ENCODE assay signal across 21 mouse cellular contexts in genomic region chr6:73792207-73792606, GRCm38 (mm10).
DNase-seq lines count a peak whose midpoint lies in the region; ATAC-seq lines count a peak whose summit lies in the region.
"Had no signal": no experiment of that assay in that cellular context is flagged by ENCODE, and none has a peak within 500 bp of the region (broad histone marks: within the 10 kb centered on the region; RNA-seq: fewer than 3 reads in every experiment).

No protein-coding gene starts in this region.

- H3K9me3 ChIP-seq in midbrain, embryonic 15.5 days: no peaks in the 10 kb centered on the region
- H3K9me3 ChIP-seq: embryonic facial prominence, embryonic 13.5 days; heart, embryonic 13.5 days; hindbrain, embryonic 13.5 days had no signal

- no peaks in the 10 kb centered on the region for H3K4me1 ChIP-seq in midbrain, embryonic 15.5 days
- H3K4me1 ChIP-seq: embryonic facial prominence, embryonic 13.5 days; heart, embryonic 13.5 days; hindbrain, embryonic 13.5 days had no signal

- H3K9ac ChIP-seq in midbrain, embryonic 15.5 days: no peak overlapping the region
- H3K9ac ChIP-seq: embryonic facial prominence, embryonic 13.5 days; heart, embryonic 13.5 days; hindbrain, embryonic 13.5 days had no signal

- no peak for ATAC-seq in midbrain, embryonic 15.5 days (replicated peaks)
- ATAC-seq: inflammation-experienced regulatory T-cells, adult 6 months; lung, postnatal 0 days had no signal

- no peaks in the 10 kb centered on the region for H3K36me3 ChIP-seq in midbrain, embryonic 15.5 days (replicated peaks)
- H3K36me3 ChIP-seq: embryonic facial prominence, embryonic 13.5 days; heart, embryonic 13.5 days; hindbrain, embryonic 13.5 days had no signal

- intact Hi-C loops in left cerebral cortex, postnatal 25 days (cut with DNase I): loop anchor here (2.0 kb wide), 1 partner anchor 145 kb away; no protein-coding TSS in a partner anchor

- DNase-seq in frontal cortex, postnatal 36 days (ENCODE audit: low spot score in 2 of 2): peak; percentile 10 to 26
- no peak for DNase-seq in frontal cortex, postnatal 14 days (ENCODE audit: low spot score in 2 of 2)
- DNase-seq in left cerebral cortex, postnatal 25 days (ENCODE audit: low spot score in 2 of 2): peak; percentile 28 to 66
- DNase-seq in left cerebral cortex, adult 18-20 months (ENCODE audit: low spot score in 2 of 2): no peak
- peak; percentile 20 for DNase-seq in right cerebral cortex, adult 2 months (ENCODE audit: low spot score in 2 of 2)
- DNase-seq in spleen, adult 12 weeks (ENCODE audit: low spot score): no peak
- DNase-seq: adrenal gland, adult 2 months; cerebellum, postnatal 10 days; gastrocnemius, postnatal 10 days; heart, adult 11 months; kidney, adult 9 months; kidney, postnatal 36 days; liver; retina, postnatal 1 day had no signal

- H3K4me2 ChIP-seq in midbrain, embryonic 15.5 days: no peak overlapping the region
- H3K4me2 ChIP-seq: embryonic facial prominence, embryonic 13.5 days; heart, embryonic 13.5 days; hindbrain, embryonic 13.5 days; midbrain, embryonic 11.5 days had no signal

- no peaks in the 10 kb centered on the region for H3K27me3 ChIP-seq in midbrain, embryonic 15.5 days (replicated peaks)
- H3K27me3 ChIP-seq: embryonic facial prominence, embryonic 13.5 days; heart, embryonic 13.5 days; hindbrain, embryonic 13.5 days had no signal

- H3K4me3 ChIP-seq in midbrain, embryonic 15.5 days: no peak overlapping the region
- H3K4me3 ChIP-seq: embryonic facial prominence, embryonic 13.5 days; heart, embryonic 13.5 days; hindbrain, embryonic 13.5 days had no signal

- H3K27ac ChIP-seq in midbrain, embryonic 15.5 days: no peak overlapping the region
- H3K27ac ChIP-seq: embryonic facial prominence, embryonic 13.5 days; heart, embryonic 13.5 days; hindbrain, embryonic 13.5 days had no signal

- WGBS in midbrain, embryonic 15.5 days: 55% methylated on average over 4 of the region's 4 CpGs

Comparison
In these comparisons a context has a peak if more than half of its experiments do, and no peak if none do; other contexts are left out.
1. DNase-seq: peak in frontal cortex, postnatal 36 days (2 of 2), left cerebral cortex, postnatal 25 days (2 of 2) and right cerebral cortex, adult 2 months (2 of 2); none in frontal cortex, postnatal 14 days (0 of 2), left cerebral cortex, adult 18-20 months (0 of 2) and spleen, adult 12 weeks (single experiment).